Mouse (Mus musculus) ovary, adult 18-20 months (tissue): ENCODE measurements around the gene Tusc2.

Experiments
- DNase-seq: peaks from one replicate; pipeline ENCODE4 v3.0.0; 2022; ENCODE audit warnings: low spot score, mixed read lengths

Tusc2 gene

GRCm38 (mm10) chr9:107587833-107588639 is 25.0 kb downstream of the Tusc2 start:
- DNase-seq: no peak

GRCm38 (mm10) chr9:107590058-107590772 is 27.2 kb downstream of the Tusc2 start:
- DNase-seq: no peak

DNA sequence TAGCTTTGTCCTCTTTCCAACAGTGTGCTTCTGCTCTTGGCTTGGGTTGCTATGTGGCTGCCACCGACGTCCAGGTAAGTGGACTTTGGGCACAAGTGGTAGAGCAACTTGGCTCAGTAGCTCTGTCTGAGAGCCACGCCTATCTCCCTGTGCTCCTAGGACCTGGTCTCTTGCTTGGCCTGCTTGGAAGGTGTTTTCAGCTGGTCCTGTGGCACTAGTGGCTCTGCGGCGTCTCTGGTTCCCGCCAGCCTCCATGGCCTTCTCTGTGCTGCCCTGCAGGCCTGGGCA is 27.7 kb downstream of the Tusc2 start:
- no peak for DNase-seq

GRCm38 (mm10) chr9:107593101-107593976 is 30.3 kb downstream of the Tusc2 start:
- no peak for DNase-seq

DNA sequence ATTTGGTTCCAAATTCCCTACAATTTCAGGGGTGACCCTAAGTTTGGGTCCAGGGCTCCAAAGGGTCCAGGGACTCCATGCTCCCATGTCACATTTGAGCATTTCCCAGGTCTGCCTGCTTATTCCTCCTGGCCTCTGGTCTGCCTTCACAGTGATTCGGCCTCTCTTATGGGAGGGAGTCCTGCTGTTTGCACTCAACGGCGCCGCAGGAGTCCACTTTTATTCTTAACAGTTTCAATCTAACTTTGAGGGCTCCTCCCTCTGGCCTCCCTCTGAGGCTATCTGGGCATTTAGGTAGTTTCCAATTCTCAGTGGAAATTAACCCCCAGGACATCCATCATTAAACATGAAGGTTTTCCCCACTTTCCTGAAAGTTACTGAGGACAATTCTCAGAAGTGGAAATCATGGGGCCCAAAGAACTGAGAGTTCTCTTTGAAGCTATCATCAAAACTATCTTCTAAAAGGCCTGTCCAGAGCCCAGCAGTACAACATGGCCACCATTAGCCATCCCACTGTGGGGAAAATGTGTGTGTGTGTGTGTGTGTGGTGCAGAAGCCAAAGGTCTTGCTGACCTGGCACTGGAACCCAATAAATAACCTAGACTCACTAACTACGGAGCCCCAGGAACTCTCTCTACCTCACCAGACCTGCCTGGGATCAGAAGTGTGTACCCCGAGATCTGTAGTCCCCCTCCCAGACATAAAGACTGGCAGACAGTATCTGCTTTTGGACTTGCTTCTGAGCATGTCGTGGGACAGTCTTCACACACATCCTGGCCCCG is 31.4 kb downstream of the Tusc2 start:
- no peak for DNase-seq

- DNase-seq: no peak
Measured at GRCm38 (mm10) chr9:107596619-107597569, 33.8 kb downstream of the Tusc2 start.

- DNase-seq: no peak
Measured at GRCm38 (mm10) chr9:107598385-107598784, 35.3 kb downstream of the Tusc2 start.

DNA sequence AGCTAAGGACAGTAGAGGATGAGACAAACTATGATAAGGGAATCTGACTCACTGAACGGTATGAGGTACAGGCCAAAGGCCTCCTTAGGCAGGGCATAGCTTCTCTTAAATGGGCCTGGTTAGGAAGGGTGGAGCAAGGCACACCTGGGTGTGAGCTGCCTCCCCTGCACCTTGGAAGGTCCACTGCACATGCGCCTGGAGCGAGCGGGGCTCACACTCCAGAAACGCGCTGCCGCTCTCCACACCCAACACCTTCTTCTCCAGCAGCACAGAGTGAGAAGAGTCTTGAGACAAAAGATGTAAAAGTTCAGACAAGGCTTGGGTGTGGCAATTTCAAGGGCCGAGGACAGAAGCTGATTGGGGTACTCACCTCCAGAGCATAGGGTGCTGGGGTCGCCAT is 36.4 kb downstream of the Tusc2 start:
- DNase-seq: no peak

DNA sequence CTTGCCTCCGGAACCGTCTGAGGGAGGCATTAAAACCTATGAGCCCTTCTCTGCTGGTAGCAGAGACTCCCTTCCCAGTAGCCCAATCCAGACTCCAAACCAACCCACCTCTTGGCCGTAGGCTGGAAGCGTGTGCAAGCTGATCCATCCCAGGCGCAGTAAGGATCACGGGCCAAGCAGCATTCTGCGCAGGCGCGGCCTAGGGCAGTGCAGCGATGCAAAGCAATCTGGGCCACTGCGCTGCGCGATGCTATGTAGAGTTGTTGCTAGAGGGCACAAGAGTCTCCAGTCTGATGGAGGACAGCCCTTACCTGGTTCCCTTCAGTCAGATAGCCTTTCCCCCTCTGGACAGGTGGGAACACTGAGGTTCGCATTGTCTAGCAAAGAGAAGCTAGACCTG is 36.8 kb downstream of the Tusc2 start:
- no peak for DNase-seq

- DNase-seq: no peak
Measured at GRCm38 (mm10) chr9:107600745-107601144, 37.7 kb downstream of the Tusc2 start.

- no peak for DNase-seq
Measured at GRCm38 (mm10) chr9:107601275-107601674, 38.2 kb downstream of the Tusc2 start.

GRCm38 (mm10) chr9:107602068-107602648 is 39.1 kb downstream of the Tusc2 start:
- DNase-seq: peak; percentile 67

DNA sequence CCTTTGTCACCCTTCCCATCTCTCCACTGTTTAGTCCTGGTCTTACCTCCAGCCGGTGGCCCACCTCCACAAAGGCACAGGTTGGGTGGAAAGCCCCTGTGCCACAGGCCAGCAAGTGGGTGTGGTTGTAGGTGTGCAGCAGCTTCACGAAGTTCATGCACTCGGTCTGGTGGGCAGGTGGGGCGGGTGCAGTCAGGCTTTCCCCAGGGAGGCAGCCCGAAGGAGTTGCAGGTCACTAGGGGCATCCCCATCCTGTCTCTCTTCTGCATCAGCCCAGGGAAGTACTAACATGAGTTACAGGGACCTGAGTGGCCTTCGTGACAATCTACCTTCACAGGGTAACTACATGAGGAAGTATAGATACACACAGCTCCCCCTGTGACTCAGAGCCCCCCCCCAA is 40.2 kb downstream of the Tusc2 start:
- no peak for DNase-seq

GRCm38 (mm10) chr9:107605041-107605661 is 42.1 kb downstream of the Tusc2 start:
- peak; percentile 56 for DNase-seq

GRCm38 (mm10) chr9:107606591-107606990 is 43.5 kb downstream of the Tusc2 start:
- no peak for DNase-seq

- DNase-seq: no peak
Measured at GRCm38 (mm10) chr9:107607036-107607435, 44.0 kb downstream of the Tusc2 start.

DNA sequence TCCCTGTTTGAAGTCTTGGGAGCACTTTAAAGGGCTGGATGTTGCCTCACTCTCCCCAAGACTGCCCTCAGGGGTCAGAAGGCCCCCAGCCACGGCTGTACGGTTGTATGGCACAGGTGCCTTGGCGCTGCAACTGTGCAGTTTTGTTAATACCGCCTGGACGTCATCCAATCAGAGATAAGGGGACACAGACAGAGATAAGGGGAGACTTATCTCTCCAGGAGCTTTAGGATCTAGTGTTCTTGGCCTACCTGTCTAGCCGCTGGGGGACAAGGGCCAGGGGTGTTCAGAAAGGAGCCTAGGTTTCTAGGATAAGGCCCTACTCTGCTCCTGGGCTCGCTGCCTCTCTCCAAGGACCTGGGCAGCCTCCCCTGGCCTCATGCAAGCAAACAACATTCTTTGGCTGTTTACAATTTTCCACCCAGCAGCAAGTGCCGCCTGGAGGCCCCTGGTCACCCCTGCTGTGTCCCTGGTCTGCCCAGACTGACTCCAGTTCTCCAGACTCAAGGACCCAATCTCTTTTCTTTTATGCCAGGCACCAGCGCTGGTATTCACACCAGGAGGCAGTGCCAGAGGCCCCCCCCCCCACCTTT is 44.7 kb downstream of the Tusc2 start:
- DNase-seq: no peak

GRCm38 (mm10) chr9:107608741-107609432 is 45.8 kb downstream of the Tusc2 start, which contains the start of gene Sema3b:
TSS of gene Sema3b (minus strand) at chr9:107609229.
- DNase-seq: no peak

DNA sequence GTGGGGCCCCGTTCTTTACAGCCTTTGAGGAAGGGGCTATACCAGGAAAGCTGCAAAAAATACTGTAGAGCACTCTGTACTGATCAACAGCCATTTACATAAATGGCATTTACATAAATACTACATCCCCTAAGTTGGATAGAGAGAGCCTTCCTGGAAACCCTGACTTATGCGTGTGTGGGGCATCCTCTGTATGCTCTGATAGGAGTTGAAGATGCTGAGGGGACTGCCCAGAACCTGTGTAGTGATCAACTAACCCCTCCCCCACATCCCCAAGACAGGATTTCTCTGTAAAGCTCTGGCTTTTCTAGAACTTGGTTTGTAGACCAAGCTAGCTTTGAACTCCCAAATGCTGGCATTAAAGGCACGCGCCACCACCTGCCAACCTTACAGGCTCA is 46.4 kb downstream of the Tusc2 start:
- DNase-seq: no peak
